Mouse (Mus musculus) adrenal gland, postnatal 0 days (tissue): ENCODE measurements around the gene Tbx2. TPM values are rescaled to one million over a fixed set of nuclear protein-coding genes. Genes with fewer than 3 reads are reported as not detected.

Experiments
- polyA plus RNA-seq: library from polyadenylated mRNA; unstranded; fragments of >200 nt; fragmentation: Nextera tagmentation; extraction: Ambion mirVana; gene quantifications from 2 replicates; pipeline ENCODE4 v1.2.1, GENCODE M21; 2015

Gene Tbx2
- 12.0 and 13.4 TPM in 2 replicates for polyA plus RNA-seq

DNA sequence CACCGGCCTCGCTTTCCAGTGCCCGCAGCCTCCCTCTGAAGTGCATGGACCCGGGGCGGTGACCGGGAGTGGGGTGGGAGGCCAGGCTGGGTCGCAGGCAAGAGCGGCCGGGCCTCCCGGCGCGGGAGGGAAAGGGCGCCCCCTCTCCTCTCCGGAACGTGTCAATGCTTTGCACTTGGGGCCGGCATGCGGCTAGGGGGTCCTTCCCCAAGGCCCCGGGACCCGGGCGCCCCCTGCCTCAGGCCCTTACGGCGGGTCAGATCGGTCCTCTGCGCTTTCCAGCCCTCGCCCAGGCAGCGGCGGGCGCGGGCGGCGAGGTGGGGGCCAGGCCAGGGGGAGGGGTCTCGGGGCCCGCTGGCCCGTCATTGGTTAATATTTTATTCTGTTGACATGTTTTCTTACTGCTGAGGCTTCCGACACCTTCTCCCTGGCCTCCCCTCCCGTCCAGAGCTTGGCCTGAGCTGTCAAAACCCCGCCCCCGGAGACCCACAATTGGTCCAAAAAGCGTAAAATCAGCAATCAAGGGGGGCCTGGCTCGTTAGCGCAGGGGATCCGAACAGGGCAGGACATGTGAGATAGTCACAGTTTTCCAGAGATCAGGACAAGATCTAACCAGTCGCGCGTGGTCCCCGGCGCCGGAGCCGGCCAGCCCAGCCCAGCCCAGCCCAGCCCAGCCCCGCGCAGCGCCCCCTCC lies at the start of gene Tbx2:
Gene Tbx2 (plus strand): TSS at position 321 of the 694 bp plus-strand sequence.

GRCm38 (mm10) chr11:85850233-85850632 lies 17.9 kb downstream of the Tbx2 start, which contains the start of gene Gm11444:
Gene Gm11444 (minus strand): TSS chr11:85850333.

DNA sequence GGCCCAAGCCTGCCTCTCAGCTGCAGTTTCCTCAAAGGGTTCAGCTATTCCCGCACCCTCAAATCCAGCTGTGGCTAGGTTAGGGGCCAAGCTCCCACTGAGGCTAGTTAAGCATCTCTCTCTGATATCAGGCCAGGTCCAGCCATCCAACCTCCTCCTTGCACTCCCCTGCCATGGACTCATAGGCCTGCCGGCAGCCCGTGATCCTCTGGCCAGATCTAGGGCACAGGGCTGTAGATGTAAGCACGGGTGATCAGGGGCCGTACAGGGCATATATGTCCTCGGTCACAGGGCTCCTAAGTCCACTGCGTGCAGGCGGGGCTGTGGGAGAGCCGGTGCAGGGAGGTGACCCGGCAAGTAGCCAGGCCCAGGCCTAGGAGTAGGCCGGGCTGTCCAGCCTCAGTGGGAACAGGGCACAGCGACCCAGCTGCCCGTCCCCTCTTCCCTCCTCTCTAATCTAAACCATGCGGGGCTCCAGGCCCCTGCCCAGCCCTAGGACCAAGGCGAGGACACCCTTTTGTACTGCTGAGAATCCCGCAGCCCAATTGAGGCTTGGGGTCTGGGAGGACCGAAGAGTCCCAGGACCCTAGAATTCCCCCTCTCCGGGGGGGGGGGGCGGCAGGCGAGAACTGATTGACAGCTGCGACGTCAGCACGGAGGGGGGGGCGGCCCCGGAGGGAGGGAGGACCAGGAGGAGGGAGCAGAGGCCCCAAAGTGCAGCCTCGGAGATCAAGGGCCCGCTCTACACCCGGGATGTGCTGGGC lies 53.5 kb downstream of the Tbx2 start, which contains the start of gene Tbx4:
Gene Tbx4 (plus strand): TSS at position 758 of the 764 bp plus-strand sequence.

Other genes starting within 250 kb of the Tbx2 start
- gene Gm11444, start 17.8 kb downstream of the Tbx2 start, polyA plus RNA-seq = not detected in 2 replicates
- gene Tbx4, start 53.9 kb downstream of the Tbx2 start, polyA plus RNA-seq = 0.03 and 0.08 TPM in 2 replicates